Mouse (Mus musculus): Measurements from ENCODE around the gene Adm2. TPM values are rescaled to one million over a fixed set of nuclear protein-coding genes. Genes with fewer than 3 reads are reported as not detected.

Adm2 gene
- total RNA-seq, 1 experiment from 2014 or later = not detected

Other genes starting within 250 kb of the Adm2 start
- 22.6 and 33.2 TPM in 2 replicates for gene Trabd, start 247.6 kb upstream of the Adm2 start, total RNA-seq (2017)
- gene Selenoo, start 233.6 kb upstream of the Adm2 start, total RNA-seq (2017) = 18.0 and 20.2 TPM in 2 replicates
- gene Tubgcp6, start 199.6 kb upstream of the Adm2 start, total RNA-seq (2017) = 18.2 and 24.1 TPM in 2 replicates
- 17.0 and 22.7 TPM in 2 replicates for gene Hdac10, start 194.0 kb upstream of the Adm2 start, total RNA-seq (2017)
- gene Mapk12, start 182.0 kb upstream of the Adm2 start, total RNA-seq (2017) = 5.7 and 8.7 TPM in 2 replicates
- 1.6 and 2.4 TPM in 2 replicates for gene Mapk11, start 173.1 kb upstream of the Adm2 start, total RNA-seq (2017)
- gene Plxnb2, start 141.9 kb upstream of the Adm2 start, total RNA-seq (2017) = 13.9 and 23.7 TPM in 2 replicates
- gene Dennd6b, start 126.2 kb upstream of the Adm2 start, total RNA-seq (2017) = 3.9 and 4.8 TPM in 2 replicates
- 29.1 and 53.6 TPM in 2 replicates for gene Ppp6r2, start 111.2 kb upstream of the Adm2 start, total RNA-seq (2017)
- gene Sbf1, start 7.4 kb upstream of the Adm2 start, total RNA-seq (2017) = 69.9 and 76.7 TPM in 2 replicates
- not detected in 2 replicates for gene Miox, start 11.7 kb downstream of the Adm2 start, total RNA-seq (2017)
- 15.7 and 17.2 TPM in 2 replicates for gene Lmf2, start 32.9 kb downstream of the Adm2 start, total RNA-seq (2017)
- 102 and 104 TPM in 2 replicates for gene Ncaph2, start 33.0 kb downstream of the Adm2 start, total RNA-seq (2017)
- gene Sco2, start 51.1 kb downstream of the Adm2 start, total RNA-seq (2017) = 19.7 and 26.6 TPM in 2 replicates
- gene Tymp, start 54.3 kb downstream of the Adm2 start, total RNA-seq (2017) = not detected in 2 replicates
- gene Odf3b, start 56.6 kb downstream of the Adm2 start, total RNA-seq (2017) = 11.7 and 21.6 TPM in 2 replicates
- 0.10 and 0.38 TPM in 2 replicates for gene Klhdc7b, start 62.2 kb downstream of the Adm2 start, total RNA-seq (2017)
- not detected in 2 replicates for gene Syce3, start 87.8 kb downstream of the Adm2 start, total RNA-seq (2017)
- gene Cpt1b, start 103.1 kb downstream of the Adm2 start, total RNA-seq (2017) = 1.3 TPM in 1 of 2 replicates, not detected in the other
- gene C730034F03Rik, start 106.9 kb downstream of the Adm2 start, total RNA-seq (2017) = 4.9 and 13.3 TPM in 2 replicates
- not detected in 2 replicates for gene Gm44502, start 107.0 kb downstream of the Adm2 start, total RNA-seq (2017)
- 29.7 and 32.6 TPM in 2 replicates for gene Chkb, start 107.2 kb downstream of the Adm2 start, total RNA-seq (2017)
- gene Mapk8ip2, start 131.2 kb downstream of the Adm2 start, total RNA-seq (2017) = not detected in 2 replicates
- 7.1 and 11.3 TPM in 2 replicates for gene Arsa, start 154.7 kb downstream of the Adm2 start, total RNA-seq (2017)
- 4.5 and 12.2 TPM in 2 replicates for gene Shank3, start 176.9 kb downstream of the Adm2 start, total RNA-seq (2017)
- gene Acr, start 245.6 kb downstream of the Adm2 start, total RNA-seq (2017) = 0.75 TPM in 1 of 2 replicates, not detected in the other